Mouse (Mus musculus): ENCODE measurements around the gene Col6a4. TPM values are rescaled to one million over a fixed set of nuclear protein-coding genes. Genes with fewer than 3 reads are reported as not detected.

Gene Col6a4
- polyA plus RNA-seq, 1 experiment from 2014 or later = 2.0 TPM

- 71% methylated on average over 8 of the region's 8 CpGs for WGBS
- no peak overlapping the region for H3K27ac ChIP-seq (ENCODE audit: low read length)
- peak; percentile 43 for ATAC-seq (ENCODE audit: low read depth)
- no peaks in the 10 kb centered on the region for H3K36me3 ChIP-seq (ENCODE audit: control insufficient read depth, insufficient read depth, low read length)
- H3K9ac ChIP-seq (ENCODE audit: low read length) = no peak overlapping the region
- H3K4me2 ChIP-seq (ENCODE audit: low read depth, low read length) = no peak overlapping the region
- no peaks in the 10 kb centered on the region for H3K9me3 ChIP-seq (ENCODE audit: control insufficient read depth, low read length)
- H3K27me3 ChIP-seq (ENCODE audit: control insufficient read depth, insufficient read depth, low read depth, low read length) = no peaks in the 10 kb centered on the region
- H3K4me3 ChIP-seq (ENCODE audit: low read length) = no peak overlapping the region
- no peaks in the 10 kb centered on the region for H3K4me1 ChIP-seq (replicated peaks; ENCODE audit: control insufficient read depth, insufficient read depth, low read length)
These were observed 118.1 kb downstream of the Col6a4 start for GRCm38 (mm10) chr9:105978479-105978878.

DNA sequence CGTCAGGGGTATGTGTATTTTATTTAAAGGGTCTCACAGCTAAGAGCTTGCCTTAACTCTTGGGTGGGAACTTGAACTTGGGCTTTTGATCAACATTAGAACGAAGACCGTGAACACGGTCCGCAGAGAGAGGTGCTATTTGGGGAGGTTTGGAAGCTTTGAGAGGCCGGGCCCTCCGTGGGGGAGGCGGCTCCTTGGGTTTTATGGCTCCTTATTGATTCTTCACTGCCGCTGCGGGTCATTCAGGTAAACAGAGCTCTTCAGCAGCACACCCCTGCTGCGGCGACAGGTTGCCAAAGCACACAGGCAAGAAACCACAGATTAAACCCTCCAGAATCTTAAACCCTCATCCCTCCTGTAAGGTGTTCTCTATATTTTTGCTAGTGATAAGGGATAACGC lies 119.7 kb downstream of the Col6a4 start:
- no peak for ATAC-seq (ENCODE audit: low read depth)
- no peak overlapping the region for H3K4me3 ChIP-seq (ENCODE audit: low read length)
- H3K9me3 ChIP-seq (ENCODE audit: control insufficient read depth, low read length) = no peaks in the 10 kb centered on the region
- peak overlapping the region; percentile 4; the same call in 1 of the 2 replicates for H3K4me2 ChIP-seq (ENCODE audit: low read depth, low read length)
- H3K9ac ChIP-seq (ENCODE audit: low read length) = no peak overlapping the region
- H3K36me3 ChIP-seq (ENCODE audit: control insufficient read depth, insufficient read depth, low read length) = no peaks in the 10 kb centered on the region
- no peaks in the 10 kb centered on the region for H3K27me3 ChIP-seq (ENCODE audit: control insufficient read depth, insufficient read depth, low read depth, low read length)
- H3K4me1 ChIP-seq (replicated peaks; ENCODE audit: control insufficient read depth, insufficient read depth, low read length) = no peaks in the 10 kb centered on the region
- H3K27ac ChIP-seq (ENCODE audit: low read length) = no peak overlapping the region
- 17% methylated on average over 13 of the region's 13 CpGs for WGBS

DNA sequence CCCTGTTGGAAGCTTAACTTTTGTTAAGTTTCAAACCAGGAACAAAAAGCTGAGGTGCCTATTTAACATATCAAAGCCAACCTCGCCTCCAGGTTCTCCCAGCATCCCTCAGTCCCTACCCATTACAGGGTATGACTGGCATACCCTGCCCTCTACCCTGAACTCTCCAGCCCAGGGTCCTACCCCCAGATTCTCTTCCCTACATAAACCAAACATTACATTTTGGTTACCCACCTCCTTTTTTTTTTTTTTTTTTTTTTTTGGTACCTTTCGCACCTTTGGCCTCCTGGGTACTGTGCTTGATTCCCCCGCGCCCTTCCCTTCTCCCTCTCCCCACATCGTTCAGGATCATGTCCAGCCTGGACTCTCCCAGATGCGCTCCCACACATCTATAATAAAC lies 120.3 kb downstream of the Col6a4 start:
- Histone ChIP-seq H3K36me3 (ENCODE audit: control insufficient read depth, insufficient read depth, low read length) (no peaks in the 10 kb centered on the region), H3K4me1 (replicated peaks; ENCODE audit: control insufficient read depth, insufficient read depth, low read length) (no peaks in the 10 kb centered on the region), H3K4me3 (ENCODE audit: low read length) (no peak overlapping the region), H3K9ac (ENCODE audit: low read length) (no peak overlapping the region), H3K27ac (ENCODE audit: low read length) (no peak overlapping the region), H3K27me3 (ENCODE audit: control insufficient read depth, insufficient read depth, low read depth, low read length) (no peaks in the 10 kb centered on the region), H3K4me2 (ENCODE audit: low read depth, low read length) (no peak overlapping the region), H3K9me3 (ENCODE audit: control insufficient read depth, low read length) (no peaks in the 10 kb centered on the region)
- WGBS = 40% methylated on average over 6 of the region's 6 CpGs
- ATAC-seq (ENCODE audit: low read depth) = no peak

- no peaks in the 10 kb centered on the region for H3K27me3 ChIP-seq (ENCODE audit: control insufficient read depth, insufficient read depth, low read depth, low read length)
- no peak overlapping the region for H3K4me2 ChIP-seq (ENCODE audit: low read depth, low read length)
- no peaks in the 10 kb centered on the region for H3K4me1 ChIP-seq (replicated peaks; ENCODE audit: control insufficient read depth, insufficient read depth, low read length)
- H3K4me3 ChIP-seq (ENCODE audit: low read length) = no peak overlapping the region
- no peaks in the 10 kb centered on the region for H3K9me3 ChIP-seq (ENCODE audit: control insufficient read depth, low read length)
- H3K9ac ChIP-seq (ENCODE audit: low read length) = no peak overlapping the region
- H3K27ac ChIP-seq (ENCODE audit: low read length) = no peak overlapping the region
- WGBS = 27% methylated on average over 1 of the region's 1 CpGs
- peak; percentile 64; the same call in 1 of the 2 replicates for ATAC-seq (ENCODE audit: low read depth)
- no peaks in the 10 kb centered on the region for H3K36me3 ChIP-seq (ENCODE audit: control insufficient read depth, insufficient read depth, low read length)
These were observed 122.8 kb downstream of the Col6a4 start for GRCm38 (mm10) chr9:105973736-105974135.

DNA sequence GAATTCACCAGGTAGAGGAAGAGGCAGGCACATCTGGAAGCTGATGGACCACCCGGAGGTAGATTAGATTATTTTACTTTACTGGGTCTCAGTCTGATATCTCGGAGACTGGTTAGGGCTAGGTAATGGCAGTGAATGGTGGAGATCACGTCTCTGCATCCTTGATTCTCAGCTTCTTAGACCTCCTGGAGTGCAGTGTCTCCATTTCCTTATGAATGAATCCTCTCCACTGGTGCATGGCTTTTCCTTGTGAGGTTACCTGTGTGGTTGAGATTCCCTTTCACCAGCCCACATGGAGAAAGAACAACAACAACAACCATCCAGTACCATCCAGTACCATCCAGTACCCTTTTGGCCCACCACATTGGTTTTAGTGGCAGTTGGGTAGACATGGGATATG lies 124.6 kb downstream of the Col6a4 start:
- H3K4me3 ChIP-seq (ENCODE audit: low read length) = no peak overlapping the region
- no peak overlapping the region for H3K27ac ChIP-seq (ENCODE audit: low read length)
- H3K4me1 ChIP-seq (replicated peaks; ENCODE audit: control insufficient read depth, insufficient read depth, low read length) = no peaks in the 10 kb centered on the region
- ATAC-seq (ENCODE audit: low read depth) = no peak
- no peaks in the 10 kb centered on the region for H3K27me3 ChIP-seq (ENCODE audit: control insufficient read depth, insufficient read depth, low read depth, low read length)
- no peak overlapping the region for H3K4me2 ChIP-seq (ENCODE audit: low read depth, low read length)
- no peak overlapping the region for H3K9ac ChIP-seq (ENCODE audit: low read length)
- H3K9me3 ChIP-seq (ENCODE audit: control insufficient read depth, low read length) = no peaks in the 10 kb centered on the region
- WGBS = 95% methylated on average over 3 of the region's 3 CpGs
- no peaks in the 10 kb centered on the region for H3K36me3 ChIP-seq (ENCODE audit: control insufficient read depth, insufficient read depth, low read length)

GRCm38 (mm10) chr9:105971351-105971894 lies 125.2 kb downstream of the Col6a4 start:
- H3K27me3 ChIP-seq (ENCODE audit: control insufficient read depth, insufficient read depth, low read depth, low read length) = no peaks in the 10 kb centered on the region
- WGBS = 84% methylated on average over 14 of the region's 14 CpGs
- no peaks in the 10 kb centered on the region for H3K36me3 ChIP-seq (ENCODE audit: control insufficient read depth, insufficient read depth, low read length)
- no peaks in the 10 kb centered on the region for H3K9me3 ChIP-seq (ENCODE audit: control insufficient read depth, low read length)
- H3K4me3 ChIP-seq (ENCODE audit: low read length) = no peak overlapping the region
- no peak overlapping the region for H3K27ac ChIP-seq (ENCODE audit: low read length)
- H3K9ac ChIP-seq (ENCODE audit: low read length) = no peak overlapping the region
- no peak for ATAC-seq (ENCODE audit: low read depth)
- H3K4me2 ChIP-seq (ENCODE audit: low read depth, low read length) = no peak overlapping the region
- H3K4me1 ChIP-seq (replicated peaks; ENCODE audit: control insufficient read depth, insufficient read depth, low read length) = no peaks in the 10 kb centered on the region

- ATAC-seq (ENCODE audit: low read depth) = no peak
- Histone ChIP-seq H3K27ac (ENCODE audit: low read length) (no peak overlapping the region), H3K4me3 (ENCODE audit: low read length) (no peak overlapping the region), H3K4me2 (ENCODE audit: low read depth, low read length) (no peak overlapping the region), H3K4me1 (replicated peaks; ENCODE audit: control insufficient read depth, insufficient read depth, low read length) (no peaks in the 10 kb centered on the region), H3K9ac (ENCODE audit: low read length) (no peak overlapping the region), H3K27me3 (ENCODE audit: control insufficient read depth, insufficient read depth, low read depth, low read length) (no peaks in the 10 kb centered on the region), H3K9me3 (ENCODE audit: control insufficient read depth, low read length) (no peaks in the 10 kb centered on the region), H3K36me3 (ENCODE audit: control insufficient read depth, insufficient read depth, low read length) (no peaks in the 10 kb centered on the region)
- 66% methylated on average over 5 of the region's 5 CpGs for WGBS
These were observed 125.7 kb downstream of the Col6a4 start for GRCm38 (mm10) chr9:105970901-105971300.

GRCm38 (mm10) chr9:105967976-105968375 lies 128.6 kb downstream of the Col6a4 start:
- Histone ChIP-seq H3K9me3 (ENCODE audit: control insufficient read depth, low read length) (no peaks in the 10 kb centered on the region), H3K4me1 (replicated peaks; ENCODE audit: control insufficient read depth, insufficient read depth, low read length) (no peaks in the 10 kb centered on the region), H3K27me3 (ENCODE audit: control insufficient read depth, insufficient read depth, low read depth, low read length) (no peaks in the 10 kb centered on the region), H3K4me2 (ENCODE audit: low read depth, low read length) (no peak overlapping the region), H3K4me3 (ENCODE audit: low read length) (no peak overlapping the region), H3K36me3 (ENCODE audit: control insufficient read depth, insufficient read depth, low read length) (no peaks in the 10 kb centered on the region), H3K9ac (ENCODE audit: low read length) (no peak overlapping the region), H3K27ac (ENCODE audit: low read length) (no peak overlapping the region)
- 71% methylated on average over 5 of the region's 5 CpGs for WGBS
- ATAC-seq (ENCODE audit: low read depth) = no peak

DNA sequence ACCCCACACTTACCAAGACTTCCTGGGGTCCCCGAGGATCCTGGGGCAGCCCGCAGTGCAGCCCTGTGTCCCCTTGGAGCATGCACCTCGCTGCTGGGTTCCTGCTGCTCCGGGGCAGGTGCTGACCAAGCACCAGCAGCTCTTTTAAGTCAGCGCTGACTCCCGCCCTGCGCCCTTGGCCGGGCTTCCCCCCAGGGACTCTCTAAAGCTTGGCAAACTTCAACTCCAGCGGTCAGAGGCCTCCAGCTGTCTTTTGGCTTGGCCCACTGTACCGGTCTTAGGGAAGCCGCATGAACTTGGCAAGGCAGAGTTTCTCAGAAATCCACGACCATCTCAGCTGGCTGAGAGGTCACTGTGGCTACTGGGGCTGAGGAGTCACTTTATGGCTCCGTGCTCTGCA lies 136.1 kb downstream of the Col6a4 start, which contains the start of gene Col6a5:
TSS of gene Col6a5 (minus strand) at position 111 of the 400 bp plus-strand sequence.
- H3K27ac ChIP-seq (ENCODE audit: low read length) = no peak within 1 kb of the TSS
- peak within 1 kb of the TSS; percentile 37 for H3K4me2 ChIP-seq (ENCODE audit: low read depth, low read length)
- peaks cover 13% of the 10 kb centered on the region for H3K4me1 ChIP-seq (replicated peaks; ENCODE audit: control insufficient read depth, insufficient read depth, low read length)
- no peaks in the 10 kb centered on the region for H3K27me3 ChIP-seq (ENCODE audit: control insufficient read depth, insufficient read depth, low read depth, low read length)
- WGBS = 9% methylated on average over 13 of the region's 13 CpGs
- H3K36me3 ChIP-seq (ENCODE audit: control insufficient read depth, insufficient read depth, low read length) = no peaks in the 10 kb centered on the region
- H3K9me3 ChIP-seq (ENCODE audit: control insufficient read depth, low read length) = no peaks in the 10 kb centered on the region
- peak within 1 kb of the TSS; percentile 39; the same call in 1 of the 2 replicates for H3K9ac ChIP-seq (ENCODE audit: low read length)
- ATAC-seq (ENCODE audit: low read depth) = peak; percentile 71
- no peak within 1 kb of the TSS for H3K4me3 ChIP-seq (ENCODE audit: low read length)

DNA sequence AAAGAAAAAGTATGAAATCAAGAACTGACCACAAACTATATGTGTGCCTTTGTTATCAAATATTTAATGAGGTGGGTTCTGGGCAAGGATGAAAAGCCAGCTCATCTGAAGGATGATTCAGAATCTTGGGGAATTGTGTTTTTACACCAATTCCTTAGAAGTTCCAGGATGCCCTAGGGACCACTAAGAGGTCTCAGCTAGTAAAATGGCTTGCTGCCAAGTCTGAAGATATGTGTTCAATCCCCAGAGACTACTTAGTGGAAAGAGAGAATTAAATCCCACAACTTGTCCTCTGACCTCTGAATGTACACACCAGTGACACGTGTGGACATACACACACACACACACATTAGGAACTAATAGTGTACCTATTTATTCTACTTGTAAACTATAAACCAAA lies 137.5 kb downstream of the Col6a4 start:
- Histone ChIP-seq H3K4me2 (ENCODE audit: low read depth, low read length) (no peak overlapping the region), H3K4me3 (ENCODE audit: low read length) (no peak overlapping the region), H3K27me3 (ENCODE audit: control insufficient read depth, insufficient read depth, low read depth, low read length) (no peaks in the 10 kb centered on the region), H3K9ac (ENCODE audit: low read length) (no peak overlapping the region), H3K36me3 (ENCODE audit: control insufficient read depth, insufficient read depth, low read length) (no peaks in the 10 kb centered on the region), H3K4me1 (replicated peaks; ENCODE audit: control insufficient read depth, insufficient read depth, low read length) (peaks cover 13% of the 10 kb centered on the region), H3K9me3 (ENCODE audit: control insufficient read depth, low read length) (no peaks in the 10 kb centered on the region), H3K27ac (ENCODE audit: low read length) (no peak overlapping the region)
- no peak for ATAC-seq (ENCODE audit: low read depth)
- WGBS = 36% methylated on average over 1 of the region's 1 CpGs

Measured in lung, embryonic 16.5 days (tissue).